27 mouse cellular contexts compared by ENCODE assay signal in the genomic region with DNA sequence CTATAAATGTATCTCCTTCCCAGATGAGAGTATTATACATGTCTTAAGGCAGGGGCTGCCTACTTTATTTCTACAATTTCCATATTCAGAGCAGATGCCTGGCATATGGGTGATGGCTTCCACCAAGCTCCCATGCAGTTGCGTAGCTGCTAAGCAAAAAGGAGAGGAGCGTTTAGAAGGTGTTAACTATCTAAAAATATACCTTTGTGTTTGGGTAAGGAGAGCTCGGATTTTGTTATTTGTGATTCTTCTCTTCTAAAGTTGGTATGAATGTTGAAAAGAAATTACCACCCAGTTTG. TPM values are rescaled to one million over a fixed set of nuclear protein-coding genes. Genes with fewer than 3 reads are reported as not detected.
DNase-seq lines count a peak whose midpoint lies in the region; ATAC-seq and TF ChIP-seq lines count a peak whose summit lies in the region.
"Had no signal": no experiment of that assay in that cellular context is flagged by ENCODE, and none has a peak within 500 bp of the region (broad histone marks: within the 10 kb centered on the region; RNA-seq: fewer than 3 reads in every experiment).

No protein-coding gene starts in this region.

- no peak for TF ChIP-seq CTCF in intestine, postnatal 0 days (IDR thresholded peaks at IDR 0.05; ENCODE audit: low read depth)
- no peak for TF ChIP-seq CTCF in embryonic fibroblast, embryonic 13.5 days (IDR thresholded peaks at IDR 0.05; ENCODE audit: borderline replicate concordance, insufficient read depth, low read length)

- no peaks in the 10 kb centered on the region for H3K9me3 ChIP-seq in intestine, postnatal 0 days (ENCODE audit: control insufficient read depth)
- H3K9me3 ChIP-seq in intestine, embryonic 16.5 days (ENCODE audit: control insufficient read depth, low read length) = no peaks in the 10 kb centered on the region
- no peaks in the 10 kb centered on the region for H3K9me3 ChIP-seq in liver, embryonic 11.5 days (ENCODE audit: control insufficient read depth, low read length)
- H3K9me3 ChIP-seq: forebrain, embryonic 12.5 days; hindbrain, embryonic 10.5 days; limb, embryonic 12.5 days; megakaryocyte, embryonic 14.5 days; midbrain, embryonic 12.5 days; neural tube, embryonic 13.5 days had no signal

- TF ChIP-seq POLR2A in embryonic fibroblast, embryonic 13.5 days (IDR thresholded peaks at IDR 0.05; ENCODE audit: low read depth, low read length) = no peak

- no peaks in the 10 kb centered on the region for H3K27me3 ChIP-seq in intestine, postnatal 0 days (replicated peaks; ENCODE audit: control insufficient read depth, insufficient read depth, low read length)
- no peaks in the 10 kb centered on the region for H3K27me3 ChIP-seq in intestine, embryonic 16.5 days (replicated peaks; ENCODE audit: control insufficient read depth, insufficient read depth, low read length)
- no peaks in the 10 kb centered on the region for H3K27me3 ChIP-seq in liver, embryonic 11.5 days (replicated peaks; ENCODE audit: control insufficient read depth, insufficient read depth, low read length)
- H3K27me3 ChIP-seq: forebrain, embryonic 12.5 days; midbrain, embryonic 12.5 days; neural tube, embryonic 13.5 days had no signal

- no peak overlapping the region for H3K4me3 ChIP-seq in intestine, postnatal 0 days (ENCODE audit: low read depth, low read length)
- no peak overlapping the region for H3K4me3 ChIP-seq in intestine, embryonic 16.5 days (ENCODE audit: low read length)
- H3K4me3 ChIP-seq in embryonic fibroblast, embryonic 13.5 days (ENCODE audit: insufficient read depth, low read length) = no peak overlapping the region
- H3K4me3 ChIP-seq in liver, embryonic 11.5 days (ENCODE audit: low read depth, low read length) = no peak overlapping the region
- H3K4me3 ChIP-seq: forebrain, embryonic 12.5 days; hindbrain, embryonic 10.5 days; limb, embryonic 12.5 days; megakaryocyte, embryonic 14.5 days; midbrain, embryonic 12.5 days; neural tube, embryonic 13.5 days had no signal

- 88% methylated on average over 3 of the region's 3 CpGs for WGBS in intestine, postnatal 0 days
- 91% methylated on average over 3 of the region's 3 CpGs for WGBS in intestine, embryonic 16.5 days
- 81% methylated on average over 3 of the region's 3 CpGs for WGBS in liver, embryonic 11.5 days

- H3K36me3 ChIP-seq in intestine, postnatal 0 days (ENCODE audit: control insufficient read depth, insufficient read depth) = no peaks in the 10 kb centered on the region
- no peaks in the 10 kb centered on the region for H3K36me3 ChIP-seq in intestine, embryonic 16.5 days (ENCODE audit: control insufficient read depth, insufficient read depth, low read length)
- H3K36me3 ChIP-seq in liver, embryonic 11.5 days (ENCODE audit: control insufficient read depth, insufficient read depth, low read length) = no peaks in the 10 kb centered on the region
- H3K36me3 ChIP-seq: forebrain, embryonic 12.5 days; hindbrain, embryonic 10.5 days; limb, embryonic 12.5 days; midbrain, embryonic 12.5 days; neural tube, embryonic 13.5 days had no signal

- peak overlapping the region; percentile 38; the same call in 1 of the 2 replicates for H3K4me2 ChIP-seq in intestine, postnatal 0 days (replicated peaks; ENCODE audit: low read depth)
- H3K4me2 ChIP-seq in intestine, embryonic 16.5 days (ENCODE audit: low read depth, low read length) = no peak overlapping the region
- H3K4me2 ChIP-seq in liver, embryonic 11.5 days = no peak overlapping the region
- H3K4me2 ChIP-seq: forebrain, embryonic 12.5 days; limb, embryonic 12.5 days; midbrain, embryonic 12.5 days; neural tube, embryonic 13.5 days had no signal

- no peak for ATAC-seq in intestine, postnatal 0 days
- ATAC-seq in intestine, embryonic 16.5 days = no peak
- ATAC-seq in liver, embryonic 11.5 days (replicated peaks; ENCODE audit: low FRiP score) = no peak
- ATAC-seq: activated CD4-positive, CD25-positive, alpha-beta regulatory T cell, adult 4 months; hindbrain, embryonic 16.5 days; liver, postnatal 0 days had no signal

- H3K27ac ChIP-seq in intestine, postnatal 0 days (ENCODE audit: low read depth, low read length) = peak overlapping the region; percentile 36; the same call in 1 of the 2 replicates
- no peak overlapping the region for H3K27ac ChIP-seq in intestine, embryonic 16.5 days (ENCODE audit: low read length)
- H3K27ac ChIP-seq in embryonic fibroblast, embryonic 13.5 days (ENCODE audit: insufficient read depth, low read length) = peak overlapping the region; percentile 85; the same call in 1 of the 2 replicates
- no peak overlapping the region for H3K27ac ChIP-seq in liver, embryonic 11.5 days (ENCODE audit: low read depth, low read length)
- H3K27ac ChIP-seq: forebrain, embryonic 12.5 days; hindbrain, embryonic 10.5 days; limb, embryonic 12.5 days; midbrain, embryonic 12.5 days; neural tube, embryonic 13.5 days had no signal

- H3K9ac ChIP-seq in intestine, postnatal 0 days (ENCODE audit: low read depth, low read length) = no peak overlapping the region
- no peak overlapping the region for H3K9ac ChIP-seq in intestine, embryonic 16.5 days (ENCODE audit: low read depth, low read length)
- no peak overlapping the region for H3K9ac ChIP-seq in liver, embryonic 11.5 days (ENCODE audit: low read depth, low read length)
- H3K9ac ChIP-seq: forebrain, embryonic 12.5 days; limb, embryonic 12.5 days; liver, postnatal 0 days; midbrain, embryonic 12.5 days; neural tube, embryonic 13.5 days had no signal

- H3K4me1 ChIP-seq in intestine, postnatal 0 days (replicated peaks; ENCODE audit: control insufficient read depth, insufficient read depth, low read length) = peaks cover 3% of the 10 kb centered on the region; the same call in 1 of the 2 replicates
- H3K4me1 ChIP-seq in intestine, embryonic 16.5 days (ENCODE audit: control insufficient read depth, insufficient read depth, low read length) = peaks cover 5% of the 10 kb centered on the region; the same call in 1 of the 2 replicates
- H3K4me1 ChIP-seq in embryonic fibroblast, embryonic 13.5 days (ENCODE audit: control insufficient read depth, insufficient read depth, low read length) = peaks cover 25% of the 10 kb centered on the region
- no peaks in the 10 kb centered on the region for H3K4me1 ChIP-seq in liver, embryonic 11.5 days (replicated peaks; ENCODE audit: control insufficient read depth, insufficient read depth, low read length)

- DNase-seq in right cerebral cortex, adult 18-20 months = peak; percentile 40
- no peak for DNase-seq in right cerebral cortex, postnatal 25 days
- DNase-seq in liver, embryonic 11.5 days (ENCODE audit: low spot score) = no peak
- DNase-seq in heart, adult 9 months (ENCODE audit: low spot score in 2 of 2) = no peak
- DNase-seq: adrenal gland, adult 2 months; adrenal gland, postnatal 36 days; B cell, adult 2 months; cerebellum, adult 2 months; cerebellum, postnatal 25 days; gastrocnemius, postnatal 10 days; kidney, postnatal 10 days; liver, postnatal 0 days; right cerebral cortex, postnatal 14 days; spleen, adult 18-20 months; thymus, adult 18-20 months; thymus, postnatal 25 days had no signal

RNA-seq across cellular contexts. Expression of a gene that starts 41.3 kb away (rescaled TPM):
- 9.6 and 10.6 TPM in 2 replicates for polyA plus RNA-seq in intestine, postnatal 0 days (2015; fragmentation: Nextera tagmentation; extraction: Ambion mirVana)
- 11.8 and 12.5 TPM in 2 replicates for polyA plus RNA-seq in intestine, embryonic 16.5 days (2015; fragmentation: Nextera tagmentation; extraction: Ambion mirVana)
- 255 and 594 TPM in 2 replicates for polyA plus RNA-seq in embryonic fibroblast, embryonic 13.5 days (2011; ENCODE audit: insufficient read length, low read depth, missing spikeins)
- 25.9 and 28.1 TPM in 2 replicates for polyA plus RNA-seq in liver, embryonic 11.5 days (2014; fragmentation: Nextera tagmentation; extraction: Ambion mirVana)

Comparison
In these comparisons a context has a peak if more than half of its experiments do, and no peak if none do; other contexts are left out.
1. H3K27ac ChIP-seq: peak in intestine, postnatal 0 days (single experiment) and embryonic fibroblast, embryonic 13.5 days (single experiment); none in intestine, embryonic 16.5 days (single experiment) and liver, embryonic 11.5 days (single experiment).